Mouse (Mus musculus) layer of hippocampus, adult 11-12 months (tissue): ENCODE measurements at regions not wholly inside any gene's neighbourhood (a gene's known extent, or its start where the extent isn't known, plus 50 kb on each side); places are given as distances from the start of the nearest gene placed in this dataset.

Experiments used
- DNase-seq: peaks from one replicate; pipeline ENCODE4 v3.0.0; 2022; ENCODE audit warnings: low spot score

- DNase-seq: no peak
These were observed 351.8 kb downstream of the Osr1 start for GRCm38 (mm10) chr12:9921591-9922198.

- DNase-seq: no peak
These were observed 354.6 kb downstream of the Osr1 start for GRCm38 (mm10) chr12:9924561-9924960.

DNA sequence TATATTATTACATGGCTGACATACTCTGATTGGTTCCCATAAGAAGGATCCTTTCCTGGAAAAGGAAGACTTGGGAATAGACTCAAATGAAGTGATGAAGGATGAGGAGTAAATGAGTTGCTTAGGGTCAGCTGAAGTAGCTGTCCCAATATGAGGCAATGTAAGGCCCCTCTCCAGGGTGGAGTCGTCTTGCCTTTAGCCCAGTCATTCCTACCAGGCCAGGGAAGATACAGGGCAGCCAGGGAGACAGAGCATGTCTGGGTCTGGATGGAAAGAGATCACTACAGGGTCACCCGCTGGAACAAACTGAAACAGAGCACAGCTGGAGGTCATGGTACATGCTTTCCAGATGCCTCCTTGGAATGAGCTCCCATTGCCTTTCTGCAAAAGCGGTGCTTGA lies 364.2 kb downstream of the Osr1 start:
- DNase-seq: no peak

GRCm38 (mm10) chr12:9941357-9941756 lies 371.4 kb downstream of the Osr1 start:
- DNase-seq: no peak

- no peak for DNase-seq
These were observed 371.9 kb downstream of the Osr1 start for GRCm38 (mm10) chr12:9941823-9942222.

DNA sequence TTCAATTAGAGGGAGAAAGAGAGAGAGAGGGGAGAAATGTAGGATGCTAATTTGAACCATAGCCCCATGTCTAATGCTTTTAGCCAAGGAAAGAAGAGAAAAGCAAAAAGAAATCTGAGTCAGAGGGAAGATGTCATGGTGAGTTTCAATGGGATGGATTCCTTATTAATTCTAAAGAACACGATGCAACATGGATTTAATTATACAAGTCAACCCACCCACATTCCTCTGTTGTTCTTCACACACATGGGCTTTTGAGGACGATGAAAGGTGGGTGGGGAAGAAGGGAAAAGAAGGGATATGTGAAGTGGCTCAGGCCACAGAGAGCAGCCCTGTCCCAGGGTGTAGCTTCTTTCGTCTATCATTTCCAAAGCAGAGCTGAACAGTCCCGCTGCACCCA lies 378.9 kb downstream of the Osr1 start:
- no peak for DNase-seq

- DNase-seq: no peak
These were observed 382.5 kb downstream of the Osr1 start for GRCm38 (mm10) chr12:9952372-9952771.

GRCm38 (mm10) chr12:9954178-9954888 lies 384.4 kb downstream of the Osr1 start:
- DNase-seq: no peak

- DNase-seq: no peak
These were observed 399.5 kb downstream of the Osr1 start for GRCm38 (mm10) chr12:9969390-9969789.

DNA sequence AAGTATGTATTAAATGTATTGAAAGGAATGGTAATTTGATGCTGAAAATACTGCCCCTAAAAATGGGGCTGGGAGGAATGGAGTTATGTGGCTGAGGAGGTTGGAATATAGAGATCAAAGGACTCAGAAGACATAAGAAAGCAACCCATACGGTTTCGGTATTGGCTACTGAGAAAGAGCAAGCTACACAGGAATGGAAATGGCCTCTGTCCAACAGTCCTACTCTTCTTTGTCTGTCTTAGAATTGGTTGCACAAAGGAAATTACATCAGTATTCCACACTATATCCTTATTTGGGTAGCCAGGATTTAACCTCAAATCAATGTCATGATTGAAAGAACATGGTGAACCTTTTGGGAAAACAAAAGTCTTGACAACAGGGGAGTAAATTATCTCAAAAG lies 399.0 kb upstream of the Nt5c1b start:
- DNase-seq: no peak

DNA sequence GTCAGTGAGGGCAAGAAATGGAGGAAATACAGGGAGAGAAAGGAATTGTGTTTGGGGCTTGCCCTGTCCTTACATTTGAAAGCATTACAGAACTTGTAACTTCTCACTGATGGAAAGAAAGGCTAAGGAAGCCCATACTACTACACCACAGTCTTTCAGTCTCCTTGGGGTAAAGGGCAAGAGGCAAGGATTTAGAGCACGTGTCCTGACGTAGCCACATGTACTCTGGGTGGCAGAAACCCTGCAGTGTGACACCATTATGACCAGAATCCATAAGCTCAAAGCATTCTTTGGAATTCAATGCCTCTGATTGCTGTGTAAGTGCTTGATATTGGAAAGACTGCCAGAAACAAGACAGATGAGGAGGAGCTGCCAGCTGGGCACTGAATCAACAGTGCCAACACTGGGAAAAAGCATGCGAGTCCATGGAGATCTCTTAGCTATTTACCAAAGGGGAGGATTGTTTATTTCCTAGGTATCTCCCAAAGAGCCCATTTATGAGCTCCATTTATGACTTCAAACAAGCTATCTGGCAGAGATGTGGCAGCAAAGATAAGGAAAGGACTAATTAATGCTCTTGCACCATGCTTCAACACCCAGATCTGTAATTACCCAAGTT lies 391.2 kb upstream of the Nt5c1b start:
- DNase-seq: peak; percentile 34

DNA sequence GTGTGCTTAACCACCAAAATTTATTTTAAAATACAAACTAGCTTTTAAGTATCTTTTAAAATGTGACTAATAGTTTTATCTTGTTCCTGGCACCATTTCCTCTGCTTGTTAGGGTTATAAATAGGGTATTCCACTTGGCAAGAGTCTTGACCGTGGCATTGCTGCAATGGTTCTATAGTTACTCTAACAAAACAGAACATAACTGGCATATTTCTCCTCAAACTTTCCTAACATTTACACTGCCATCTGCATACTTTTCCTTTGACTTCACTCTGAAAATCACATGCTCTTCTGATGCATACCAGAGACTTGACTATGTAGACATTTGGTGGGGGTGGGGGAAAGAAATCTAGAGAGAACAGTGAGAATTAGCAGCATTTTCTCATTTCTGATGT lies 390.7 kb upstream of the Nt5c1b start:
- DNase-seq: no peak

GRCm38 (mm10) chr12:9991305-9991704 lies 378.5 kb upstream of the Nt5c1b start:
- DNase-seq: no peak

DNA sequence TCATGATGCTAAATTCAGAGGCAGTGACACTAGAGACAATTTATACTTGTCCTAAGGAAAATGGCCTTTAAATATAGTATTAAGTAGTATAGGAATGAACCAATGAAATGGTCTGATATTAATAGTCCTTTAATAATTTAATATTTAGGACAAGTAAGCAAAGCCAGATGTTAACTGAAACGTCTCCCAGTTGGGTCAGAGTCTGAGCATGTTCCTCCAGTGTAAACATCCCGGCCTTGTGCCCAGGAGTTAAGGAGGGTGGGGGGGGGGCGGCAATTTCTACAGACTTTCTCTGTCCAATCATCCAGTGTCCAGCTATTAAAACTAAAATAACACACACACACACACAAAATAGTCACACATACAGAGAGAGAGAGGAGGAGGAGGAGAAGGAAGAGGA lies 374.1 kb upstream of the Nt5c1b start:
- DNase-seq: no peak

- no peak for DNase-seq
These were observed 373.2 kb upstream of the Nt5c1b start for GRCm38 (mm10) chr12:9996455-9997189.

- DNase-seq: no peak
These were observed 372.6 kb upstream of the Nt5c1b start for GRCm38 (mm10) chr12:9997190-9997561.

- no peak for DNase-seq
These were observed 372.2 kb upstream of the Nt5c1b start for GRCm38 (mm10) chr12:9997571-9997970.

GRCm38 (mm10) chr12:9999933-10000332 lies 369.8 kb upstream of the Nt5c1b start:
- no peak for DNase-seq

DNA sequence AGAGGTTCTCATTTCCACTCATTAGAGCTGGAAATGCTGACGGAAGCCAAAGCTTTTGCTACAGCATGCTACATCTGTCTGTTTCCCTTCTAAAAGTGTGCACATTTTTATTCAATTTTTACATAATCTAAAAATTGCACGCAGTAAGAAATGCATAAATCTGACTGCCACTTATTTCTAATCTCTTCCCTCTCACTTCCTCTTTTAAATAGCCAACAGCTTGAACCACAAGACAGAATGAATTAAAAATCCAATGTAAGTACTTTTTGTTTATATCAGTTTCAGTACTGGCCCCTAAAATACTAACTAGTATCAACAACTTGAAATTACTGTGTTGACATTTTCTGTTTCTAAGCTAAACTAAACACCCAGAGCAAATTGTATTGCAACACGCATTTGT lies 361.3 kb upstream of the Nt5c1b start:
- no peak for DNase-seq

DNA sequence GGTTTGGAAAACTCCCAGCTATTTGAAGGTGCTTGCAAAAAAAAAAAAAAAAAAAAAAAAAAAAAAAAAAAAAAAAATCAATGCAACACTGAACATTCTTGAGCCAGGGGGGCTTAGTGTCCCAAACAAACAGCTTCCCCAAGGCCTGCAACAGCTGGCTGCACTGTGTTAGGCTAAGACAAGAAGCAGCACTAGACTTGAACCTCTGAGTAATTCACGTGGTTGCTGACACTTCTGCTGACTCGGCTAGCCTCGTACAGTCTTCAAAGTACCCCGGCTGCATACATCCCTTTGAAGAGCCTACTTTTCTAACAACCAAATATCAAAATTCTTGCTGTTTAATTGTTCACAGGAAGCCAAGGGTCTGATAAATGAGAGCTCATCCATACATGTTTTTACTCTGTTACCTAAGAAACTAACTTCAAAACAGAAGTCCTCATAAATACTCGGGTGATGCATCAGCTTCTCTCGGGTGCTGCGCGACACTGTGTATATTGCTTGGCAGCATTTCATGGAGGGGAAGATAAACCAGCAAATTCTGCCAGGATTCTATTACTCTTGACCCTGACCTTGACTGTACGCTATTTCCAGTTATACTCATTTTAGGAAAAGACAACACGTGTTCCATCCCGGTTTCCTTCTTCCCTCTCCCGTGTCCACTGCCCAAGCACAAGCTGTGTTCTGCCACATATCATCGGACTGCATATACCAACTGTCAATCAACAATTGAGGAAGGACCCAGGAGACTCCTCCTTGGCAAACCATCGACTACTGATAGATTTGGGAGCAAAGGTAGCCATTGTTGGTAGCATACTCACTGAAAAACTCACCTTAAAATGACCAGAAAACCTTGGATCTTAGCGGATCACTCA lies 352.8 kb upstream of the Nt5c1b start:
- no peak for DNase-seq

- DNase-seq: no peak
These were observed 334.3 kb upstream of the Nt5c1b start for GRCm38 (mm10) chr12:10035479-10035878.

GRCm38 (mm10) chr12:10062006-10062514 lies 307.7 kb upstream of the Nt5c1b start:
- DNase-seq: no peak
